Mouse (Mus musculus) liver, embryonic 11.5 days (tissue): ENCODE measurements around the gene Zbtb2. TPM values are rescaled to one million over a fixed set of nuclear protein-coding genes. Genes with fewer than 3 reads are reported as not detected.
"Not testable (repeated sequence)": the region's sequence is repeated elsewhere in the genome, so short reads cannot be mapped to it uniquely, and the experiment has no call there.

Source experiments
- ATAC-seq: fragments of 200-750 bp; cut with Nextera tagmentation; replicated peaks from 2 replicates; pipeline ENCODE4 v1.8.0; 2017; ENCODE audit warnings: moderate number of reproducible peaks, mild to moderate bottlenecking, moderate TSS enrichment, moderate library complexity; ENCODE audit not compliant: low FRiP score
- DNase-seq: peaks from one replicate; pipeline ENCODE4 v3.0.0-alpha.2; 2017; ENCODE audit warnings: low spot score
- H3K27ac ChIP-seq: fragments of 300-500 bp; sonication (generic); 2 replicates; pipeline ENCODE4 v1.5.1; 2014; ENCODE audit warnings: mild to moderate bottlenecking, low read depth, low read length, control low read depth
- H3K27me3 ChIP-seq: fragments of 300-500 bp; sonication (generic); replicated peaks from 2 replicates; pipeline ENCODE4 v1.6.1; 2014; ENCODE audit warnings: low read length, mixed read lengths; ENCODE audit not compliant: control insufficient read depth, insufficient read depth
- H3K36me3 ChIP-seq: fragments of 300-500 bp; sonication (generic); 2 replicates; pipeline ENCODE4 v1.6.1; 2014; ENCODE audit warnings: mild to moderate bottlenecking, low read length, moderate library complexity, mixed read lengths; ENCODE audit not compliant: control insufficient read depth, insufficient read depth
- H3K4me1 ChIP-seq: fragments of 300-500 bp; sonication (generic); replicated peaks from 2 replicates; pipeline ENCODE4 v1.6.1; 2014; ENCODE audit warnings: low read length, mixed read lengths; ENCODE audit not compliant: control insufficient read depth, insufficient read depth
- H3K4me2 ChIP-seq: fragments of 300-500 bp; sonication (generic); 2 replicates; pipeline ENCODE4 v1.6.1; 2014; ENCODE audit warnings: mild to moderate bottlenecking, control low read depth, moderate library complexity
- H3K4me3 ChIP-seq: fragments of 300-500 bp; sonication (generic); 2 replicates; pipeline ENCODE4 v1.5.1; 2014; ENCODE audit warnings: low read depth, low read length, control low read depth
- H3K9ac ChIP-seq: fragments of 300-500 bp; sonication (generic); 2 replicates; pipeline ENCODE4 v1.6.1; 2014; ENCODE audit warnings: low read depth, low read length, control low read depth
- H3K9me3 ChIP-seq: fragments of 300-500 bp; sonication (generic); 2 replicates; pipeline ENCODE4 v1.6.1; 2016; ENCODE audit warnings: low read length, inconsistent platforms, mixed read lengths; ENCODE audit not compliant: control insufficient read depth
- WGBS: fragments of 180-500 bp; shearing (Covaris S2); extraction: QIAGEN DNeasy Blood & Tissue Kit; methylation state at CpG from one replicate; pipeline ENCODE4 v1.1.7; 2014; 5-methylcytosine and 5-hydroxymethylcytosine counted together
- polyA plus RNA-seq: library from polyadenylated mRNA; unstranded; fragments of >200 nt; fragmentation: Nextera tagmentation; extraction: Ambion mirVana; gene quantifications from 2 replicates; pipeline ENCODE4 v1.2.1, GENCODE M21; 2014

The Zbtb2 gene
- 11.7 and 12.3 TPM in 2 replicates for polyA plus RNA-seq

DNA sequence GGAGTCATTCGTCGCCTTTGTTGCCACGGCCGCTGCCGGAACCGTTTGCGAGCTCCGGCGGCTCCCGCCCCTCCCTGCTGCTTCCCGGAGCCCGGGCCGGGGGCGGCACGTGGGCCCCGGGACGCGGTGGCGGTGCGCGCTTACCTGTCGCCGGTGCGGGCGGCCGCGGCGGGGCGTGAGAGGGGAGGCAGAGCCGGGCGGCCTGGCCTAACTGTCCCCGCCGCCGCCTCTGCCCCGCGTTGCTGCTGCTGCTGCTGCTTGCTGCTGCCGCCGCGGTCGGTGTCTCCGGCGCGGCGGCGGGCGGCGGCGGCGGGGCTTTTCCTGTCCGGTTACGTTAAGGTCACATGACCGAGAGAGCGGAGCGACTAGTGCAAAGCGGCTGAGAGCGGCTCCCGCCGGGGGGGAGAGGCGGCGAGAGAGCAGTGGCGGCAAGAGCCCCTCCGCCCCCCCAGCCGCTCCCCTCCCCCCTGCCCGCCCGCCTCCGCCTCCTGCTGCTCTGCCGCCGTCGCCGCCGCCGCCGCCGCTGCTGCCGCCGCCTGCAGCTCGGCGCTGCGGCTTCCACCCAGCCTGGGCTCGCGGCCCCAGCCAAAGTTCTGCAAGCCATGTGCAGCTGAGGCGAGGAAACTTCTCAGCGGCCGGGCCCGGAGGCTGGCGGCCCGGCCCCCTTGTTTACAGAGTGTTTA lies at the start of gene Zbtb2:
Gene Zbtb2 (minus strand): TSS at position 408 of the 683 bp plus-strand sequence.
- Histone ChIP-seq H3K4me2 (peak within 1 kb of the TSS; percentile 92), H3K9me3 (no peaks in the 10 kb centered on the region), H3K27ac (peak within 1 kb of the TSS; percentile 99), H3K36me3 (no peaks in the 10 kb centered on the region), H3K4me3 (peak within 1 kb of the TSS; percentile 98), H3K27me3 (no peaks in the 10 kb centered on the region), H3K9ac (peak within 1 kb of the TSS; percentile 98), H3K4me1 (peaks cover 41% of the 10 kb centered on the region)
- DNase-seq, result peak; percentile 71
- 0 out of 2 replicates have a peak, but pooled peaks have one; percentile 3 for ATAC-seq
- under 1% methylated on average over 71 of the region's 87 CpGs for WGBS

DNA sequence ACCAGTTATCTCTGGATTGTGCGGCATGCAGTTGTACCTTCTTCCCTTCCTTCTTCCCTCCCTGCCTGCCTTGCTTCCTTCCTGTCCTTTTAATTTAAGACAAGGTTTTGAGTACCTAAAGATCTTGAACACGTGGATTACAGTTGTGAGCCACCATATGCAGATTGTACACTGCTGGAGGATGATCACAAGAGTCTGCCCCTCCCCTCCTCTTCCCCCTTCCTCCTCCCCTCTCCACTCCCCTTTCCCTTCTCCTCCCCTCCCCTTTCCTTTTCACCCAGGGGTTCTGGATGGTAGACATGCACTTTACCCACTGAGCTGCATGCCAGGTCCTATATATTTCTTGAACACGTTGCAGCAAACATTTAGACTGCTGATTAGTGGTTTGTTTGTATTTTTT lies 47.5 kb upstream of the Zbtb2 start:
- H3K4me1 ChIP-seq, result peaks cover 14% of the 10 kb centered on the region
- H3K27ac ChIP-seq, result no peak overlapping the region
- no peak for ATAC-seq
- no peaks in the 10 kb centered on the region for H3K9me3 ChIP-seq
- no peaks in the 10 kb centered on the region for H3K27me3 ChIP-seq
- peaks cover 12% of the 10 kb centered on the region; the same call in 1 of the 2 replicates for H3K36me3 ChIP-seq
- H3K4me3 ChIP-seq, result no peak overlapping the region
- no peak overlapping the region for H3K4me2 ChIP-seq
- no peak for DNase-seq
- no peak overlapping the region for H3K9ac ChIP-seq
- WGBS, result 75% methylated on average over 3 of the region's 3 CpGs

DNA sequence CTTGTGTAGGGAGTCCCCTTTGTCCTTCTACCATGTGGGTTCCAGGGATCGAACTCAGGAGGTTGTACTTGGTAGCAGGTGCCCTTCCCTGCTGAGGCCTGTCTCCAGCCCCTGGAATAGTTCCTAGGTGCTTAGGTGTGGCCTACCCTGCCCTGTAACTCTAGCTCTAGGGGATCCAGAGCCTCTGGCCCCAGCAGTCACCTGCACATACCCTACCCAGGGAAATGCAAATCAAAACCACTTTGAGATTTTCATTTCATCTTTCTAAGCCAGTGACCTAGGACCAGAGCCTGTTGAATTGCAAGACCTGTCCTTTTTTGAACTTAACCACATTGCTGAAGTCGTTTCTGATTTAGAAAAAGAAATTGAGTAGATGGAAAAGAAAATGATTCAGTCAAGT lies 46.0 kb upstream of the Zbtb2 start:
- H3K4me2 ChIP-seq, result peak overlapping the region; percentile 70
- not testable (repeated sequence) for ATAC-seq
- WGBS, result 79% methylated on average over 2 of the region's 2 CpGs

DNA sequence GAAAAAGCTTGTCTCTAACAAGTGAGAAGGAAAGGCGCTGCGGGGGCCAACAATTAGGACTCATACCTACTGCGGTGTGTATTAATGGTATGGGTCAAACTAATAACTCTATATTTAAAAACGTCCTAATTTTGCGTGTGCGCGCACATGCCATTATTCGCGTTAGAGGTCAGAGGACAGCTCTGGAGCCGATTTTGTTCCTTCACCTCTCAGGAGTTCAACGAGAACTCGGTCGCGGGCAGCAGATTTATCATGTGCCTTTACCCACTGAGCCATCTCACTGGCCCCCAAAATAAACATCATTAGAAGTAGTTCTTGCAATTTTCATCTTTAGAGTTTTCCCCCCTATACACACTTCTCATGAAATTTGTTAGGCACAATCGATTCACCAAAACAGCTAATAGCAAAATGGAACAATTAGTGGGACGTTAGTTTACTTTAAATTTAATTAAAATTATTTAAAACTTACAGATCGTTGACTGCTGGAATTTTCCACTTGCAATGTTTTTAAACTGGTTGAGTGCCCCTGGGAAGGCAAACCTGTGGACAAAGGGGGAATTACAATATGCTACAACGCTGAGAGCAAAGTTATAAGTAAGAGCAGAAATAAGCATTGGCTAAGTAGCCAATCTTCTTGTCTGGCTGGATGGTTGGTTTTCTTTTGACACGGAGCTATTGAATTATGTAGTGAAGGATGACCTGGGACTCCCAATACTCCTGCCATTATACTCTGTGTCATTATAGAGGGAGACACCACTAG lies 45.3 kb upstream of the Zbtb2 start:
- WGBS, result 8% methylated on average over 19 of the region's 19 CpGs
- peak overlapping the region; percentile 70 for H3K4me2 ChIP-seq
- DNase-seq (no peak), ATAC-seq (0 out of 2 replicates have a peak, but pooled peaks have one; percentile 0)
- peaks cover 14% of the 10 kb centered on the region for H3K4me1 ChIP-seq
- H3K27me3 ChIP-seq, result no peaks in the 10 kb centered on the region
- H3K27ac ChIP-seq, result peak overlapping the region; percentile 86
- H3K4me3 ChIP-seq, result peak overlapping the region; percentile 63
- H3K9ac ChIP-seq, result peak overlapping the region; percentile 70
- no peaks in the 10 kb centered on the region for H3K9me3 ChIP-seq
- peaks cover 2% of the 10 kb centered on the region; the same call in 1 of the 2 replicates for H3K36me3 ChIP-seq

More for the DNA sequence above, 46.0 kb upstream of the Zbtb2 start:
- not testable (repeated sequence) for H3K9ac ChIP-seq, H3K36me3 ChIP-seq, DNase-seq, H3K9me3 ChIP-seq, H3K27me3 ChIP-seq, H3K27ac ChIP-seq
- peak overlapping the region; percentile 63; the same call in 1 of the 2 replicates for H3K4me3 ChIP-seq
- H3K4me1 ChIP-seq, result peaks cover 14% of the 10 kb centered on the region

DNA sequence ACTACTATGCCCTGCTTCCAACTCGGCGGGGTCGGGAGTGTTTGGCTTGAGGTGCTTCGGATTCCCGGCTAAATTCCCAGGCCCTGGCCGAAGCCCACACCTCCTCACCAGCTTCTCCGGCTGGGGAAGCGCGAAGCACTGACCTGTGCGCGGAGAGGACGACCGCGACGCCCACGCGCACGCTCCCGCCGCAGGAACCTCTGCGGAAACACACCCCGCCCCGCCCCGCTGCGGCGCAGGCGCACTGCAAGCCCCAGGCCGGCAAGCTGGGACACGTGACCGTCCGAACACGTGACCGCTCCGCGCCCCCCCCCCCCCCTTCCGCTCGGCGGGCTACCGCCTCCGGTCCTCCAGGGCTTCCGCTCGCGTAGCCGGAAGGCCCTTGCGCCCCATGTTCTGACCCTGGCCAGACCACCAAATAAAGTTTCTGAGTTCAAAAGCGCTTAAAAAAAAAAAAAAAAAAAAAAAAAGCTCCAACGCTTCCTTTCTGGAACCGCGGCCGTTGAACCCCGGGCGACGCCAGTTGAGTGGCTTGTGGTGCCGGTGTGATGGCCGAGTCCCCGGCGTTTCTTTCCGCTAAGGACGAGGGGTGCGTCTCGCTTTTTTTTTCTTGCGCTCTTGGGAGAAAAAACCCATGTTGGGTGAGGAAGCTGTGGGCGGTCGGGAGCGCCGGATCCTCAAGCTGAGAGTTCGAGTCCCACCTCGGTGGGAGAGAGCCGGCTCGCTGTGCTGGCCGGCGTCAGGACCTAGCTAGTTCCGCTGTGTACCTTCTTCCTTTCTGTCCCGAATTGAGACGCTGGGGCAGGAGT lies 44.4 kb upstream of the Zbtb2 start, which contains the start of the genes Rmnd1 and Armt1:
Gene Rmnd1 (minus strand): TSS at position 266 of the 809 bp plus-strand sequence.
Gene Armt1 (plus strand): TSS at position 345 of the 809 bp plus-strand sequence.
- H3K9me3 ChIP-seq, result no peaks in the 10 kb centered on the region
- H3K36me3 ChIP-seq, result peaks cover 6% of the 10 kb centered on the region; the same call in 1 of the 2 replicates
- H3K4me1 ChIP-seq, result peaks cover 14% of the 10 kb centered on the region
- H3K27me3 ChIP-seq, result no peaks in the 10 kb centered on the region
- 0% methylated on average over 69 of the region's 75 CpGs for WGBS
- H3K4me3 ChIP-seq, result peak within 1 kb of the TSS; percentile 63
- H3K4me2 ChIP-seq, result peak within 1 kb of the TSS; percentile 82
- peak within 1 kb of the TSS; percentile 89 for H3K9ac ChIP-seq
- peak; percentile 93 for DNase-seq
- peak within 1 kb of the TSS; percentile 86 for H3K27ac ChIP-seq
- peak; percentile 95 for ATAC-seq

DNA sequence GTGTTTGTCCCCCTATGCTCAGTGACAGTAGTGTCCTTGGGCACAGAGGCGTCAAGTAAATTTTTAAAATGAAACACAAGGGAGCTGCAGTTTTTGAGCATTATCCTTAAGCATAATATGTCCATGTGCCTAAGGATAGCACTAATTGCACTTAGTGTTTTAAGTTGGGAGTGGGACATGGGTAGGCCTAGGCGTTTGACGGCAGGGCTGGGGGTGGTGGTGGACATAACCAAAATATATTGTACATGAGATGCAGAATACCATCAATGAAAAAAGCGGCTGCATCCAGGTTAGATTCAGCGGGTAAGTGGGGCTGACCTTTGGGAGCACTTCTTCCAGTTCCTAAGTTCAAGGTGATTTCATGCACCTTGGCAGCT lies 43.8 kb upstream of the Zbtb2 start:
- Histone ChIP-seq H3K27me3 (no peaks in the 10 kb centered on the region), H3K36me3 (peaks cover 6% of the 10 kb centered on the region; the same call in 1 of the 2 replicates), H3K4me1 (peaks cover 14% of the 10 kb centered on the region), H3K4me3 (peak overlapping the region; percentile 63), H3K27ac (peak overlapping the region; percentile 66), H3K9me3 (no peaks in the 10 kb centered on the region), H3K4me2 (peak overlapping the region; percentile 82), H3K9ac (peak overlapping the region; percentile 89)
- ATAC-seq, result peak; percentile 9
- no peak for DNase-seq
- 10% methylated on average over 5 of the region's 5 CpGs for WGBS

DNA sequence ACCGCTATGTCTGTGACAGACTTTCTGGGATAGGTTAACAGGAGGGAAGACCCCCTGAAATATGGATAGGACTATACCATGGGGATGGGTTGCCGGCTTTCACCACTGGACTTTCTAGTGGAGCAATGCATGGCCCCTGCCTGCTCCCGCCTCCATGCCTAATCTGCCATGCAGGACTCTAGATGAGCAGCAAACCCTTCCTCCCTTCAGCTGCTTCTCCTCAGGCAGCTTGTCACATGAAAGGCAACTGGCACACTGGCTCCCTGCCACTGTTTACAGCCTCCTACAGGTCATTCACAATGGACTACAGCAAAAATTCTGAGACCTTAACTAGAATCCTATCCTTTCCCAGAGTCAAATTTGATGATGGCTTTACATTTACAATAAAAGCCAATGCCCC lies 42.9 kb upstream of the Zbtb2 start:
- peak overlapping the region; percentile 89 for H3K9ac ChIP-seq
- H3K27ac ChIP-seq, result peak overlapping the region; percentile 21; the same call in 1 of the 2 replicates
- H3K27me3 ChIP-seq, result no peaks in the 10 kb centered on the region
- ATAC-seq (no peak), DNase-seq (no peak)
- 79% methylated on average over 3 of the region's 3 CpGs for WGBS
- peaks cover 14% of the 10 kb centered on the region for H3K4me1 ChIP-seq
- H3K9me3 ChIP-seq, result no peaks in the 10 kb centered on the region
- H3K36me3 ChIP-seq, result peaks cover 11% of the 10 kb centered on the region
- H3K4me3 ChIP-seq, result peak overlapping the region; percentile 63
- peak overlapping the region; percentile 82 for H3K4me2 ChIP-seq

DNA sequence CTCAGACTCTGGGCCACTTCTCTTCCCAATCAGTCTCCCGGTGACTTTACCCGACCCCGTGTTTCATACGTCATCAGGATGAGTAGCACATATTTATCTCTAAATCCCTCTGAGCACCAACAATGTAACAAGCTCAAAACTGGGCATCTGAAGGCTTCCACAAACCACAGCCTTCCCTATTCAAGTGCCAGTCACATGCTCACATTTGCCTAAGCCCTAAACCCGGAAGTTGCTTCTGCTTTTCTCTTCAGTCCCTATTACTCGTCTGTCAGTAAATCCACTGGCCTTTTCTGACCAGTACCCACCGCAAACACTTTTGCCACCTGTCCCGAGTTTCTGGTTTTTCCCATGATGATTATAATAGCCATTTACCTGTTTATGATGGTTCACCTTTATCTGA lies 42.5 kb upstream of the Zbtb2 start:
- 68% methylated on average over 8 of the region's 8 CpGs for WGBS
- no peaks in the 10 kb centered on the region for H3K27me3 ChIP-seq
- peak overlapping the region; percentile 21; the same call in 1 of the 2 replicates for H3K27ac ChIP-seq
- peak overlapping the region; percentile 89 for H3K9ac ChIP-seq
- no peaks in the 10 kb centered on the region for H3K9me3 ChIP-seq
- peaks cover 14% of the 10 kb centered on the region for H3K4me1 ChIP-seq
- peaks cover 15% of the 10 kb centered on the region for H3K36me3 ChIP-seq
- peak overlapping the region; percentile 82 for H3K4me2 ChIP-seq
- DNase-seq (no peak), ATAC-seq (no peak)
- H3K4me3 ChIP-seq, result peak overlapping the region; percentile 63
